Mouse (Mus musculus): ENCODE data around the gene Gm12216.

DNA sequence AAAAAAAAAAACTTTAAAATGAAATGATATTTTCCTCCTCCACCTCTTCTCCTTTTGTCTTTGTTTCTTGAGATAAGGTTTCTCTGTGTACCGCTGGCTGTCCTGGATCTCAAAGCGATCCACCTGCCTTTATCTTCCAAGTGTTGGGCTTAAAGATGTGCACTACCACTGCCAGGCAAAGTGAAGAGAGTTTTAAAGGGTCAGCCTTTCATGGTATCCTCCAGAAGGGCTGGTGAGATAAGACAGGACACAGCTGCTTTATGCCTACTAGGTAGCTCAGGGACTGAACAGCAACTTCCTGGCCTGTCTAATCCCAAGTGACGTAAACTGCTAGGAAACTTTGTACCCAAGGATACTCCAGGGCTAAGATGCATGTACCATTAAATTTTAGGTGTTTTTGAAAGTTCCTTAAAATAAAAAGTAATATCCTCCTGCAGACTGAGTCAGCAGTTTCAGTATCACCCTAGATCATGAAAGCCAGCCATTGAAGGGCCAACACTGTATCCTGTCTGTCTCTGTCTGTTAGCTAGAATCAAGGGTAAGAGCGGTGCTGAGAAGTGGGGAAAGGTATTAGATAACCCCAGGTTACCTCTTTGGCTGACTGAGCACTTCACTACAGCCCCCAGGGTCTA lies 23.6 kb downstream of the Gm12216 start:
- TF ChIP-seq CTCF (IDR thresholded peaks at IDR 0.05; ENCODE audit: insufficient read depth, low read length), result no peak
- TF ChIP-seq POLR2A (IDR thresholded peaks at IDR 0.05; ENCODE audit: borderline replicate concordance, extremely low read depth, low read depth, low read length), result no peak
